Mouse (Mus musculus) thymus, adult 2 months (tissue): ENCODE measurements around the gene Dock9.

Experiments
- CTCF ChIP-seq: fragments of 200-500 bp; IDR thresholded peaks from 2 replicates; pipeline ENCODE4 v1.5.1; 2012; ENCODE audit warnings: mild to moderate bottlenecking, control low read depth, low read length, moderate library complexity, borderline replicate concordance; ENCODE audit not compliant: control insufficient read depth, poor library complexity, insufficient read depth; ENCODE audit errors: extremely low read depth
- POLR2A ChIP-seq: fragments of 200-500 bp; IDR thresholded peaks from 2 replicates; pipeline ENCODE4 v1.6.1; 2012; ENCODE audit warnings: mild to moderate bottlenecking, low read length, control low read depth, moderate library complexity; ENCODE audit not compliant: control insufficient read depth, poor library complexity, insufficient read depth; ENCODE audit errors: extremely low read depth

GRCm38 (mm10) chr14:121696429-121697118 is 101.1 kb downstream of the Dock9 start:
- TF ChIP-seq CTCF: no peak
- no peak for TF ChIP-seq POLR2A
